Mouse (Mus musculus): ENCODE measurements around the gene Polk. TPM values are rescaled to one million over a fixed set of nuclear protein-coding genes. Genes with fewer than 3 reads are reported as not detected.

Gene Polk
- total RNA-seq (2017), result 14.5 and 20.4 TPM in 2 replicates

DNA sequence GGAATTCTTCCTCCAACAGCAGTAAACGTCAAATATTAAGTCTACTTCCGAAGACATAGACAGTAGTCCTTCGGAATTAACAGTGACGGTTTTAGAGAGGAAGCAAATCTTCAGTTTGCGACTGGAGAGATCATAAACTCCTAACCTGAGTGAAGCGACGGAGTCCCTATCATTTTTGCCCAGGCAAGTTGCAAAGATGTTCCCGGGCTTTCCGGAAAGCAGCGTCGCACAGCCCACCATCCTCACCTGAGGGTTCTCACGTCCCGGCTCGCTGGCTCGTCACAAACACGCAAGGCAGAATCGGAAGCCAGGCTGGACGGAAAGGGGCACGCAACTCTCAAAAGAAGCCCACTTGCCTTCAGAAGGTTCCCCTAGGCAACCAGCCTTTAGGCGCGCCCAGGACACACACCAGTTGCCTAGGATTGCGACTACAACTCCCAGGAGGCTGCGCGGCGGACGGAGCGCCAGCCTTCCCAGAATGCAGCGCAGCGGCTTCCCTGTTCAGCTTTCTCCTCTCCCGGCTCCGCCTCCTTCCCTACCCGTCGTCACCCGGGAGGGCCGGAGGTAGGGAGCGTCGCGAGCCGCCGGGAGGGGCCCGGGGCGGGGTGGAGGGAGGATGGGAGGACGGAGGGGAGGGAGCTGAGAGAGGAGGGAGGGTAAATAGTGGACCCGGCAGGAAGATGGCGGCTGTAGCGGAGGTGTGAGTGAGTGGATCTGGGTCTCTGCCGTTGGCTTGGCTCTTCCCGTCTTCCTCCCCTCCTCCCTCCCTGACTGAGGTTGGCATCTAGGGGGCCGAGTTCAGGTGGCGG is at the start of gene Polk, which contains the start of gene Col4a3bp:
Polk (minus strand) TSS at position 499 of the 809 bp plus-strand sequence.
Col4a3bp (plus strand) TSS at position 538 of the 809 bp plus-strand sequence.
- peak; percentile 97 to 99 for ATAC-seq (replicated peaks in 1 of 2; ENCODE audit: insufficient read depth in 1 of 2, low FRiP score in 2 of 2, low TSS enrichment in 1 of 2, low read depth in 1 of 2, poor library complexity in 2 of 2, severe bottlenecking in 2 of 2)

DNA sequence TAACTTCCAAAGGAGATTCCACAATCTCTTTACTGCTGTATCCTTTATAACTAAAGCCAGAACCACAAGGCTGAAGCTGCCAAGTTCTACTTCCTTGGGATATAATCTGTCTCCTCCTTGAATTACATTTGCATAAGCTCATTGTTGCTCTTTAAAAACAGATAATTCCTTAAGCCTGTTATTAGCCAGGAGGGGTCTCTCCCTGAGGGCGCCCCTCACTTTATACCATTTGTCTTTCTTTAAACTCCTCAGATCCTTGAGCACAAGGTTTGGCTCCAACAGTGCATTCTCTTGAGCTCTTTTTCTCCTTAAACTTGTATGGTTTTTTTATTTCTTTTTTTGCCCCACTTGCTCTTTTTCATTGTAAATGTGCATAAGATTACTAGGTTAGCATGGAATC is 46.3 kb upstream of the Polk start:
- ATAC-seq (replicated peaks in 1 of 2; ENCODE audit: insufficient read depth in 1 of 2, low FRiP score in 2 of 2, low TSS enrichment in 1 of 2, low read depth in 1 of 2, poor library complexity in 2 of 2, severe bottlenecking in 2 of 2), result no peak

- ATAC-seq (replicated peaks in 1 of 2; ENCODE audit: insufficient read depth in 1 of 2, low FRiP score in 2 of 2, low TSS enrichment in 1 of 2, low read depth in 1 of 2, poor library complexity in 2 of 2, severe bottlenecking in 2 of 2), result no peak
Observed at GRCm38 (mm10) chr13:96586540-96586939, 44.2 kb upstream of the Polk start.

- no peak for ATAC-seq (replicated peaks in 1 of 2; ENCODE audit: insufficient read depth in 1 of 2, low FRiP score in 2 of 2, low TSS enrichment in 1 of 2, low read depth in 1 of 2, poor library complexity in 2 of 2, severe bottlenecking in 2 of 2)
Observed at GRCm38 (mm10) chr13:96584201-96584600, 41.8 kb upstream of the Polk start.

DNA sequence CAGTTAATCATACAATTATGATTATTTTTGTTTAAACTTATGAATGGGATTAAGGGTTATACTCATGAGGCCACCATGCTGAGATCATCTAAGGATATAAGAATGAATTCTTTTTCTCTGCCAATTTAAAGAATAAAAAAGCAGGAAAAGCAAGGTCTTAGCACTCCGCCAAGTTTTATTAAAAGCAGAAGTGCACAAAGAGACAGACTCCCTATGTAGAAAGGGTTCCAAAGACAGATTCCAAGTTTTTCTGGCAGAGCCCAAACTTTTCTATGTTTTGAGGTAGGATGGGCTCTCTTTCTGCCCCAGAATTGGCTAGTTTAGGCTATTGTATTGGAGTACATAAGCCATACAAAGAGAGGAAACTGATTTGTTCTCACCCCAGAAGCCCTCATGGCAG is 37.6 kb upstream of the Polk start:
- no peak for ATAC-seq (replicated peaks in 1 of 2; ENCODE audit: insufficient read depth in 1 of 2, low FRiP score in 2 of 2, low TSS enrichment in 1 of 2, low read depth in 1 of 2, poor library complexity in 2 of 2, severe bottlenecking in 2 of 2)

DNA sequence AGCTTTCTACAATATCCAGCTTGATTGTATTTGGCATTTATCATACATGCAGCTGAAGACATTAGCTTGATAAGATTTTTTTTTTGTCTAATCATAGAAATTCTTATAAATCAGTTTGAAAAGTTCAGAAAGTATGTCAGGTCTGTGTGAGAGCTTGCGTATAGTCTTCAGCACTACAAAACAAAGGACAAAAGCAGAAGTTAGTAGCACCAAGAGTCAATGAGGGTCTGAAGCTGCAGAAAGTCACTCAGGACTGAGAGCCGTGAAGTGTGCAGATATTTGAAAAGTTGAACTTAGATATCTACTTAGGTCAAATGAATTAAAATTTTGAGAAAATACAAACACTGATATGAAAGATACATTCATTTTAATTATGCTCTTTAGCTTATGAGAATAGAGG is 36.7 kb upstream of the Polk start:
- peak; percentile 56 to 62; a peak in 2 of 4 replicates for ATAC-seq (replicated peaks in 1 of 2; ENCODE audit: insufficient read depth in 1 of 2, low FRiP score in 2 of 2, low TSS enrichment in 1 of 2, low read depth in 1 of 2, poor library complexity in 2 of 2, severe bottlenecking in 2 of 2)

DNA sequence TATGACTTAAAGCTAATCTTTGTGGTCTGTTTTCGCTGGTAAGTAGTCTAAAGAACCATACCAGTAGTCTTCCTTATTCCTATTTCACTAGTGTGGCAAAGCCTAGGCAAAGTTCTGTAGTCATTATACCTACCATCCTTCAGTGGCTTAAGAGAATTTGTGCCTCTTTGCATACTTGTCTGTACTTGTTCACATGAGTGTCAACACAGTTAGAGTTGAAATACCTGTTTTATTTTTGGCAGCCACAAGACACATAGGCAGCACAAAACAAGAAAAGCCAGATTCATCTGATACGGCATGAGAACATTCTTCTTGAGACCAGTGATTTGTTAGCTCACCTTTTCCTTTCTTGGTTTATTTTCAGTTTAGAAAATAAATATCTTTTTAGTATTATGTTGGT is 31.8 kb upstream of the Polk start:
- no peak for ATAC-seq (replicated peaks in 1 of 2; ENCODE audit: insufficient read depth in 1 of 2, low FRiP score in 2 of 2, low TSS enrichment in 1 of 2, low read depth in 1 of 2, poor library complexity in 2 of 2, severe bottlenecking in 2 of 2)

DNA sequence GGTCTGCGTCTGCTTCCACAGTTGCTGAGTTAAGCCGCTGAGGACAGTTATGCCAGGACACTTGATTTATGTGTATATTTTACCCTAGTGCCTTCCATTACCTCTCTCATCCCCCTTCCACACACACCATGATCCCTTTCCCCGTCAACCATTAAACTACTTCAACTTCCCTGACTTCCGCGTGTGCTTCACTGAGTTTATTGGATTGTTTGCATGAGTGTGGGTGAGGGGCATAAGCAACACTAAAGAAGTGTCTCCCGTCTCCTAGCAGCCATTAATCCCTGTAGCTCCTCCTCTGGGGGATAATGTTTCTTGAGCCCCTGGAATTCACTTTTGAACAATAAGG is 28.6 kb upstream of the Polk start:
- no peak for ATAC-seq (replicated peaks in 1 of 2; ENCODE audit: insufficient read depth in 1 of 2, low FRiP score in 2 of 2, low TSS enrichment in 1 of 2, low read depth in 1 of 2, poor library complexity in 2 of 2, severe bottlenecking in 2 of 2)

DNA sequence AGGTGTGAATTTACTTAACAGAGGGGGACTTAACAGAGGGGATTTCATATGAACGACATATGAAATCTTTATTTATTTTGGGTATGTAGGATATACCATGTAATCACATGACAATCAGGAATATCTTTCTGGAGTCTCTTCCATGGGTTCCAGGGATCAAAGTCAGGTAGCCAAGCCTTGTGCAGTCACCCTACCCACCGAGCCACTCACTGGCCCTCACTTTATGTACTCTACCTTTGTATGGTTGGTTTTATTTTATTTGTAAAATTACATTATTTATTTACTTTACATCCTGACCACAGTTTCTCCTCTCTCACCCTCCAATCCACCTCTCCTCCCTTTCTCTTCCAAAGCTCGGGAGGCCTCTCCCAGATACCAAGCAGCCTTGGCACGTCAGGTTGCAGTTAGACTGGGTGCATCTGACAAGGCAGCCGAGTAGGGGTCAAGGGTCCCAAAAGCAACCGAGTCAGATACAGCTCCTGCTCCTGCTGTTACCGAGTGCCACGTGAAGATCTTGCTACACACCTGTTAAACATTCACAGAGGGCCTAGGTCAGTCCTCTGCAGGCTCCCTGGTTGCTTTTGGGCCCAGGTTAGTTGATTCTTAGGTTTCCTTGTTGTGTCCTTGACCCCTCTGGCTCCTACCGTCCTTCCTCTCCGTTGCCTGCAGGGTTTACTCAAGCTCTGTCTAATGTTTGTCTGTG is 28.1 kb upstream of the Polk start:
- ATAC-seq (replicated peaks in 1 of 2; ENCODE audit: insufficient read depth in 1 of 2, low FRiP score in 2 of 2, low TSS enrichment in 1 of 2, low read depth in 1 of 2, poor library complexity in 2 of 2, severe bottlenecking in 2 of 2), result no peak

DNA sequence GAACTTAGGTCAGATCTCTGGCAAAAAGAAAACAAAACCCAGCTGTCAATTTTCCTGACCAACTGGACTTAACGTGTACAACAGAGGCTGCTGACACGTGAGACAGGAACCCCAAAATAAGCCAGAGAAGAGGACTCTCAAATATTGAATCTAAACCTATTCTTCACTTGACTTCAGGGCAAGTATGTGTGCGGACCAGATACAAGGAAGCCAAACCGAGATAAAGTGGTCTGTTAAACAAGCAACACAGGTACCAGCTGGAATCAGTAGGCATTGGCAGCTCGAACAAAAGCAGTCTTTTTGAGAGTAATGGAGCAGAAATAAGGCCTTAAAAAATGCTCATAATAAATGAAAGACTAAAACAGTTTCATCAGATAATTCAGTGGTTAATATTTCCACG is 25.6 kb upstream of the Polk start:
- no peak for ATAC-seq (replicated peaks in 1 of 2; ENCODE audit: insufficient read depth in 1 of 2, low FRiP score in 2 of 2, low TSS enrichment in 1 of 2, low read depth in 1 of 2, poor library complexity in 2 of 2, severe bottlenecking in 2 of 2)

GRCm38 (mm10) chr13:96555099-96555498 is 12.7 kb upstream of the Polk start:
- peak in 1 of 2 experiments; percentile 27; a peak in 1 of 4 replicates for ATAC-seq (replicated peaks in 1 of 2; ENCODE audit: insufficient read depth in 1 of 2, low FRiP score in 2 of 2, low TSS enrichment in 1 of 2, low read depth in 1 of 2, poor library complexity in 2 of 2, severe bottlenecking in 2 of 2)

DNA sequence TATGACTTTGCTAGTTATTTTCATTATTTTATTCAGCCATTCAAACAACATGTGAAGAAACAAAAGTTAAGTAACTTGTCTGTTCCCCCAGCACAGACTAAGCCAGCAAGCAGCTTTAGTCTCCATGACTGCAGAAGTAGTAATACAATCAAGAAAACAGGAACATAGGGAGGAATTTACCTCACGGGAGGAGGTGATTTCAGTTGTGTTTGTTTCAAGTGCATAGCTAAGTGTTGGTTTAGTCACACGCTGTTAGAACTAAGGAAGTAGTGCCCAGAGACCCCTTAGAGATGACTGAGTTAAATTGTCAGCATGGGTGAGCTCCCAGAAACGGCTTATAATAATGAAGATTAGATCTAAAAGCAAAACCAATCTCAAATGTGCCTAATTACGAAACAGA is 5.6 kb upstream of the Polk start:
- ATAC-seq (replicated peaks in 1 of 2; ENCODE audit: insufficient read depth in 1 of 2, low FRiP score in 2 of 2, low TSS enrichment in 1 of 2, low read depth in 1 of 2, poor library complexity in 2 of 2, severe bottlenecking in 2 of 2), result peak; percentile 37 to 73; a peak in 3 of 4 replicates

GRCm38 (mm10) chr13:96547250-96547649 is 4.9 kb upstream of the Polk start:
- no peak for ATAC-seq (replicated peaks in 1 of 2; ENCODE audit: insufficient read depth in 1 of 2, low FRiP score in 2 of 2, low TSS enrichment in 1 of 2, low read depth in 1 of 2, poor library complexity in 2 of 2, severe bottlenecking in 2 of 2)

DNA sequence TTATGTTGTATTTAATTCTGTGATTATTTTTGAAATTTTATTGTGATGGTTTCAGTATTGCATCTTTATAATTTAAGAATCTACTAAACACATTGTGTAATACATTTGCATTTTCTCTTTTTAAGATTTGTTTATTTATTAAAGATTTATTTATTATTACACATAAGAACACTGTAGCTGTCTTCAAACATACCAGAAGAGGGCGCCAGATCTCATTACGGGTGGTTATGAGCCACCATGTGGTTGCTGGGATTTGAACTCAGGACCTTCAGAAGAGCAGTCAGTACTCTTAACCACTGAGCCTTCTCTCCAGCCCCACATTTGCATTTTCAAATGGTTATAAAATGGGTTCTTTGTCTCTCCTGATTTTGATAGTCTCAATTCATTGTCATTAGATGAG is 2.1 kb upstream of the Polk start:
- no peak for ATAC-seq (replicated peaks in 1 of 2; ENCODE audit: insufficient read depth in 1 of 2, low FRiP score in 2 of 2, low TSS enrichment in 1 of 2, low read depth in 1 of 2, poor library complexity in 2 of 2, severe bottlenecking in 2 of 2)

DNA sequence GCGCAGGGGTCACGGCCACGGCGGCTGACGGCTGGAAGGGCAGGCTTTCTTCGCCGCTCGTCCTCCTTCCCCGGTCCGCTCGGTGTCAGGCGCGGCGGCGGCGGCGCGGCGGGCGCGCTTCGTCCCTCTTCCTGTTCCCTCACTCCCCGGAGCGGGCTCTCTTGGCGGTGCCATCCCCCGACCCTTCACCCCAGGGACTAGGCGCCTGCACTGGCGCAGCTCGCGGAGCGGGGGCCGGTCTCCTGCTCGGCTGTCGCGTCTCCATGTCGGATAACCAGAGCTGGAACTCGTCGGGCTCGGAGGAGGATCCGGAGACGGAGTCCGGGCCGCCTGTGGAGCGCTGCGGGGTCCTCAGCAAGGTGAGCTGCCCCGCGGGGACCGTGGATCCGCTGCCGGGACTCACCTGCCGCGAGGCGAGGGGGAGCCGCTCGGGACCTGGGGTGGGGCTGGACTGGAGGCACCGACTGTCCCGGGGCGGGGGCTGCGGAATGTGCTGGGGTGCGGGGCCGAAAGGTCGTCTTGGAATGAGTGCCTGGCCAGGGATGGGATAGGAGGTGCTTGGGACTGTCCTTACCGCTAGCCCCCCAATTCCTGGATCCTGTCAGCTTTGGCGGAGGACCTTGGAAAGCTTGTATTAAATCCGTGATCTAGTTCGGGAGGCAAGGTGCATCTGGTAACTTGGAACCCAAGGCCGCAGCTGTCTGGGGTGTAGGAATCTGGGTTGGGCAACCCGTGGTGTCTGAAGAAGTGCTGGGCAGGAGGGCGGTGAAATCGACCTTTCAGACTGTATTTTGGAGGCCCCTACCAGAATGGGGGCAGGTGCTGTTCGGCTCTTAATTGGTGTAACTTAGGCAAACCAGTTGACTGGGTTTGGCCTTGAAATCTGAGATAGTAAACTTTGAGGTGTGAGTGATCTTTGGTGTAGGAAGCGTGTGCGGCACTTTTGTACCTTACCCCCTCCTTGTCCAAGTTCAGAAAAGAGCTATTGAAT is 817 bp upstream of the Polk start:
- ATAC-seq (replicated peaks in 1 of 2; ENCODE audit: insufficient read depth in 1 of 2, low FRiP score in 2 of 2, low TSS enrichment in 1 of 2, low read depth in 1 of 2, poor library complexity in 2 of 2, severe bottlenecking in 2 of 2), result peak in 1 of 2 experiments; percentile 27; a peak in 1 of 4 replicates

DNA sequence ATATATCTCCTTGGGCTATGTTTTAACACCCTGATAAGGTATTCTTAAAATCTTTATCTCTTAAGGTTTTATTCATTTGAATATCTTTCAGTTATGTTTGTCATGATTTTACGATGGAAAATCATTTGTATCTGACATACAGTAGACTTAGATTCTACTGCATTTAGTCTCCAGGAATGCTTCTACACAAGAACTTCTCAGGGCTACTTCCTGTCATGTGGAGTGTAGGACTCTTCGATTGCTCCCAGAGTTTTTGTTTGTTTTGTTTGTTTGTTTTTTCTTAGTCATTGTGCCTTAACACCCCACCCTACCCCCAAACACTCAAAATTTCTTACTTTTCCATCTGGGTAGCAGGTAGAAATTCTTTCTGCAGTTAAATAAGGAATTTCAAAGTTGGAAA is 998 bp downstream of the Polk start:
- ATAC-seq (replicated peaks in 1 of 2; ENCODE audit: insufficient read depth in 1 of 2, low FRiP score in 2 of 2, low TSS enrichment in 1 of 2, low read depth in 1 of 2, poor library complexity in 2 of 2, severe bottlenecking in 2 of 2), result no peak

- ATAC-seq (replicated peaks in 1 of 2; ENCODE audit: insufficient read depth in 1 of 2, low FRiP score in 2 of 2, low TSS enrichment in 1 of 2, low read depth in 1 of 2, poor library complexity in 2 of 2, severe bottlenecking in 2 of 2), result no peak
Observed at GRCm38 (mm10) chr13:96538103-96538502, 4.3 kb downstream of the Polk start.

Data from hematopoietic stem cell, adult 5-6 weeks (primary cell).